Mouse (Mus musculus) embryo, embryonic 10.5 days (tissue): ENCODE measurements around the gene Sult2a1.
"Not testable (repeated sequence)": the region's sequence is repeated elsewhere in the genome, so short reads cannot be mapped to it uniquely, and the experiment has no call there.

Source experiments
- DNase-seq: peaks from one replicate; pipeline ENCODE4 v3.0.0-alpha.2; 2015; ENCODE audit warnings: low spot score

Gene Sult2a1

GRCm38 (mm10) chr7:13837309-13837708 lies at the start of gene Sult2a1:
Sult2a1 (minus strand) TSS chr7:13837409.
- not testable (repeated sequence) for DNase-seq

- DNase-seq, result no peak
Measured at GRCm38 (mm10) chr7:13813913-13814312, 23.3 kb downstream of the Sult2a1 start.
